Mouse (Mus musculus): ENCODE results near the gene Msn. TPM values are rescaled to one million over a fixed set of nuclear protein-coding genes. Genes with fewer than 3 reads are reported as not detected.

The Msn gene
- polyA plus RNA-seq, 1 experiment from 2014 or later, result 246 TPM

GRCm38 (mm10) chrX:96134840-96135580, 39.2 kb downstream of the Msn start:
- WGBS, result 26% methylated on average over 6 of the region's 6 CpGs
- H3K27ac ChIP-seq (ENCODE audit: low read length), result peak overlapping the region; percentile 76
- H3K36me3 ChIP-seq (ENCODE audit: control insufficient read depth, insufficient read depth, low read length), result no peaks in the 10 kb centered on the region
- peak; percentile 55 for ATAC-seq (ENCODE audit: low read depth)
- H3K9ac ChIP-seq (ENCODE audit: low read length), result no peak overlapping the region
- H3K4me3 ChIP-seq (ENCODE audit: low read length), result no peak overlapping the region
- H3K9me3 ChIP-seq (ENCODE audit: control insufficient read depth, low read length), result no peaks in the 10 kb centered on the region
- no peaks in the 10 kb centered on the region for H3K27me3 ChIP-seq (ENCODE audit: control insufficient read depth, insufficient read depth, low read depth, low read length)
- peaks cover 16% of the 10 kb centered on the region for H3K4me1 ChIP-seq (replicated peaks; ENCODE audit: control insufficient read depth, insufficient read depth, low read length)
- H3K4me2 ChIP-seq (ENCODE audit: low read depth, low read length), result 0 out of 2 replicates have a peak overlapping the region, but pooled peaks have one; percentile 6

GRCm38 (mm10) chrX:96135581-96135980, 39.7 kb downstream of the Msn start:
- no peak overlapping the region for H3K4me2 ChIP-seq (ENCODE audit: low read depth, low read length)
- WGBS, result 80% methylated on average over 4 of the region's 4 CpGs
- ATAC-seq (ENCODE audit: low read depth), result peak; percentile 45
- H3K27me3 ChIP-seq (ENCODE audit: control insufficient read depth, insufficient read depth, low read depth, low read length), result no peaks in the 10 kb centered on the region
- peak overlapping the region; percentile 37; the same call in 1 of the 2 replicates for H3K27ac ChIP-seq (ENCODE audit: low read length)
- no peaks in the 10 kb centered on the region for H3K9me3 ChIP-seq (ENCODE audit: control insufficient read depth, low read length)
- no peak overlapping the region for H3K9ac ChIP-seq (ENCODE audit: low read length)
- no peaks in the 10 kb centered on the region for H3K36me3 ChIP-seq (ENCODE audit: control insufficient read depth, insufficient read depth, low read length)
- H3K4me3 ChIP-seq (ENCODE audit: low read length), result no peak overlapping the region
- peaks cover 11% of the 10 kb centered on the region for H3K4me1 ChIP-seq (replicated peaks; ENCODE audit: control insufficient read depth, insufficient read depth, low read length)

GRCm38 (mm10) chrX:96139262-96139661, 43.4 kb downstream of the Msn start:
- Histone ChIP-seq H3K9me3 (ENCODE audit: control insufficient read depth, low read length) (no peaks in the 10 kb centered on the region), H3K4me2 (ENCODE audit: low read depth, low read length) (no peak overlapping the region), H3K36me3 (ENCODE audit: control insufficient read depth, insufficient read depth, low read length) (peaks cover 3% of the 10 kb centered on the region; the same call in 1 of the 2 replicates), H3K4me1 (replicated peaks; ENCODE audit: control insufficient read depth, insufficient read depth, low read length) (0 out of 2 replicates have a peak, but pooled peaks cover 5% of the 10 kb centered on the region), H3K27ac (ENCODE audit: low read length) (no peak overlapping the region), H3K9ac (ENCODE audit: low read length) (no peak overlapping the region), H3K4me3 (ENCODE audit: low read length) (no peak overlapping the region), H3K27me3 (ENCODE audit: control insufficient read depth, insufficient read depth, low read depth, low read length) (no peaks in the 10 kb centered on the region)
- WGBS, result 80% methylated on average over 2 of the region's 2 CpGs
- ATAC-seq (ENCODE audit: low read depth), result no peak

GRCm38 (mm10) chrX:96144960-96145488, 49.2 kb downstream of the Msn start:
- Histone ChIP-seq H3K27me3 (ENCODE audit: control insufficient read depth, insufficient read depth, low read depth, low read length) (no peaks in the 10 kb centered on the region; the same call in 1 of the 2 replicates), H3K4me1 (replicated peaks; ENCODE audit: control insufficient read depth, insufficient read depth, low read length) (no peaks in the 10 kb centered on the region), H3K36me3 (ENCODE audit: control insufficient read depth, insufficient read depth, low read length) (peaks cover 3% of the 10 kb centered on the region; the same call in 1 of the 2 replicates), H3K4me2 (ENCODE audit: low read depth, low read length) (no peak overlapping the region), H3K4me3 (ENCODE audit: low read length) (no peak overlapping the region), H3K27ac (ENCODE audit: low read length) (no peak overlapping the region), H3K9me3 (ENCODE audit: control insufficient read depth, low read length) (no peaks in the 10 kb centered on the region), H3K9ac (ENCODE audit: low read length) (no peak overlapping the region)
- no peak for ATAC-seq (ENCODE audit: low read depth)
- whole genome bisulfite sequencing, result 76% methylated on average over 3 of the region's 3 CpGs

- Histone ChIP-seq H3K9me3 (ENCODE audit: control insufficient read depth, low read length) (no peaks in the 10 kb centered on the region), H3K4me3 (ENCODE audit: low read length) (no peak overlapping the region), H3K4me2 (ENCODE audit: low read depth, low read length) (no peak overlapping the region), H3K9ac (ENCODE audit: low read length) (no peak overlapping the region), H3K36me3 (ENCODE audit: control insufficient read depth, insufficient read depth, low read length) (0 out of 2 replicates have a peak, but pooled peaks cover 3% of the 10 kb centered on the region), H3K27ac (ENCODE audit: low read length) (no peak overlapping the region), H3K4me1 (replicated peaks; ENCODE audit: control insufficient read depth, insufficient read depth, low read length) (no peaks in the 10 kb centered on the region), H3K27me3 (ENCODE audit: control insufficient read depth, insufficient read depth, low read depth, low read length) (no peaks in the 10 kb centered on the region; the same call in 1 of the 2 replicates)
- WGBS, result 73% methylated on average over 2 of the region's 2 CpGs
- ATAC-seq (ENCODE audit: low read depth), result no peak
These were observed 52.4 kb downstream of the Msn start for GRCm38 (mm10) chrX:96148217-96148616.

- Histone ChIP-seq H3K9me3 (ENCODE audit: control insufficient read depth, low read length) (no peaks in the 10 kb centered on the region), H3K9ac (ENCODE audit: low read length) (no peak overlapping the region), H3K4me3 (ENCODE audit: low read length) (no peak overlapping the region), H3K4me1 (replicated peaks; ENCODE audit: control insufficient read depth, insufficient read depth, low read length) (no peaks in the 10 kb centered on the region), H3K27me3 (ENCODE audit: control insufficient read depth, insufficient read depth, low read depth, low read length) (no peaks in the 10 kb centered on the region), H3K36me3 (ENCODE audit: control insufficient read depth, insufficient read depth, low read length) (peaks cover 7% of the 10 kb centered on the region), H3K4me2 (ENCODE audit: low read depth, low read length) (no peak overlapping the region), H3K27ac (ENCODE audit: low read length) (no peak overlapping the region)
- no peak for ATAC-seq (ENCODE audit: low read depth)
- WGBS, result 87% methylated on average over 3 of the region's 3 CpGs
These were observed 57.5 kb downstream of the Msn start for GRCm38 (mm10) chrX:96153362-96153761.

GRCm38 (mm10) chrX:96157936-96158335, 62.1 kb downstream of the Msn start:
- no peaks in the 10 kb centered on the region for H3K27me3 ChIP-seq (ENCODE audit: control insufficient read depth, insufficient read depth, low read depth, low read length)
- no peak overlapping the region for H3K9ac ChIP-seq (ENCODE audit: low read length)
- H3K27ac ChIP-seq (ENCODE audit: low read length), result no peak overlapping the region
- WGBS, result 96% methylated on average over 3 of the region's 3 CpGs
- H3K4me1 ChIP-seq (replicated peaks; ENCODE audit: control insufficient read depth, insufficient read depth, low read length), result no peaks in the 10 kb centered on the region
- no peaks in the 10 kb centered on the region for H3K9me3 ChIP-seq (ENCODE audit: control insufficient read depth, low read length)
- H3K4me2 ChIP-seq (ENCODE audit: low read depth, low read length), result no peak overlapping the region
- no peak for ATAC-seq (ENCODE audit: low read depth)
- no peak overlapping the region for H3K4me3 ChIP-seq (ENCODE audit: low read length)
- H3K36me3 ChIP-seq (ENCODE audit: control insufficient read depth, insufficient read depth, low read length), result peaks cover 4% of the 10 kb centered on the region

GRCm38 (mm10) chrX:96162571-96162970, 66.7 kb downstream of the Msn start:
- Histone ChIP-seq H3K9ac (ENCODE audit: low read length) (no peak overlapping the region), H3K36me3 (ENCODE audit: control insufficient read depth, insufficient read depth, low read length) (peaks cover 2% of the 10 kb centered on the region), H3K27ac (ENCODE audit: low read length) (no peak overlapping the region), H3K9me3 (ENCODE audit: control insufficient read depth, low read length) (no peaks in the 10 kb centered on the region), H3K4me2 (ENCODE audit: low read depth, low read length) (no peak overlapping the region), H3K27me3 (ENCODE audit: control insufficient read depth, insufficient read depth, low read depth, low read length) (no peaks in the 10 kb centered on the region), H3K4me3 (ENCODE audit: low read length) (no peak overlapping the region), H3K4me1 (replicated peaks; ENCODE audit: control insufficient read depth, insufficient read depth, low read length) (no peaks in the 10 kb centered on the region)
- ATAC-seq (ENCODE audit: low read depth), result no peak
- 86% methylated on average over 2 of the region's 2 CpGs for WGBS

- no peak overlapping the region for H3K9ac ChIP-seq (ENCODE audit: low read length)
- H3K4me3 ChIP-seq (ENCODE audit: low read length), result no peak overlapping the region
- H3K27ac ChIP-seq (ENCODE audit: low read length), result no peak overlapping the region
- no peaks in the 10 kb centered on the region for H3K36me3 ChIP-seq (ENCODE audit: control insufficient read depth, insufficient read depth, low read length)
- H3K4me2 ChIP-seq (ENCODE audit: low read depth, low read length), result no peak overlapping the region
- H3K27me3 ChIP-seq (ENCODE audit: control insufficient read depth, insufficient read depth, low read depth, low read length), result no peaks in the 10 kb centered on the region
- no peaks in the 10 kb centered on the region for H3K4me1 ChIP-seq (replicated peaks; ENCODE audit: control insufficient read depth, insufficient read depth, low read length)
- WGBS, result 77% methylated on average over 2 of the region's 2 CpGs
- no peaks in the 10 kb centered on the region for H3K9me3 ChIP-seq (ENCODE audit: control insufficient read depth, low read length)
- no peak for ATAC-seq (ENCODE audit: low read depth)
These were observed 76.0 kb downstream of the Msn start for GRCm38 (mm10) chrX:96171645-96172388.

All from lung, embryonic 16.5 days (tissue).